Mouse (Mus musculus): ENCODE data around the gene Ttc8.
"Not testable (repeated sequence)": the region's sequence is repeated elsewhere in the genome, so short reads cannot be mapped to it uniquely, and the experiment has no call there.

Gene Ttc8

DNA sequence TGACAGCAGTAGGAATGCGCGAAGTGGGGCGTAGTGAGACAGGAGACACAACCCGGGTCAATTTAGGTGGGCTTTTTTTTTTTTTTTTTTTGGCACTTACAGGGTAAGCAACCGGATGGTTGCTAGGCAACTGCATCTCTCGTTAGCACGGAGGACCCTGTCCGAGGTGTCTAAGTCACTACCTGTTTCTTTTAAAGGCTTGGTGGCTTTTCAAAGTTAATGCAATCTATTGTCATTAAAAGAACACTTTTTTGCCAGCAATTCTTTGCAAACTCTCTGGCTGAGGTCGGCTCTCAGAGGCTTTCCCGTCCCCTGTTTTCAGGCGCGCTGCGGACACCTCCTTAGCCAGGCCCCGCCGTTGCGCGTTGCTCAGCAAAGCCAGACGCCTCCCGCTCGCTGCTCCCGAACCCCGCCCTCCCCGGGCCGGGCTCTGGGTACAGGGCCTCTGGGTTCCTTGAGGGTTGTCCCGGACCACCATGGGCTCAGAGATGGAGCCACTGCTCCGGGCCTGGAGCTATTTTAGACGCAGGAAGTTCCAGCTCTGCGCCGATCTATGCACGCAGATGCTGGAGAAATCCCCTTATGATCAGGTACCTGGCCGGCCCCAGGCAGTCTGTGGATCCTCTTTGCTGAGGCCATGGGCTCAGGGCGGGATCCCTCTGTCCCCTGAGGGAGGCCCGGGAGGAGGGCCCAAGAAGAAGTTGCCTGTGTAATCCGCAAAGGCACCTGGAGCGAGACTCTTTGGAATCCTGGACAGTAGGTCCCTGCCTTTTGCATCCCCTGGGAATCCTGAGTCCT lies at the start of gene Ttc8:
Gene Ttc8, plus strand, starts transcription at position 381 of the 798 bp plus-strand sequence.
- DNase-seq (ENCODE audit: low spot score in 2 of 2), result peak; percentile 60 to 67

DNA sequence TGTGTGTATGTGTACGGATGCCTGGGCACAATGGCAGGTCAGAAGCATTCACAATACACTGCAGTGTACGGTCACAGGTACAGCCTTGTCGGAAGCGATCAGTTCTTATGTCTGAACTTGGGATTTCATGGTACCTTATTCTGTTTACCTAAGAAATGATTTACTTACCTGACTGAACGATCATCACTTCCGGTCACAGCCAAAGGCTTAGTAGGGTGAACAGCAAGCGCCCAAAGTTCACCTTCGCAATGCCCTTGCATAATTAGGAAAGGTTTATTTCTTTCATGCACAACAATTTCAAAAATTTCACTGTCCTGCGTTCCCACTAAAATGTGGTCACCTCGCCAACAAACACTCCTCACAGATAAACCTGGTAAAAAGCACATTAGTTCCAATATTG lies 47.5 kb upstream of the Ttc8 start:
- DNase-seq (ENCODE audit: low spot score in 2 of 2), result no peak

DNA sequence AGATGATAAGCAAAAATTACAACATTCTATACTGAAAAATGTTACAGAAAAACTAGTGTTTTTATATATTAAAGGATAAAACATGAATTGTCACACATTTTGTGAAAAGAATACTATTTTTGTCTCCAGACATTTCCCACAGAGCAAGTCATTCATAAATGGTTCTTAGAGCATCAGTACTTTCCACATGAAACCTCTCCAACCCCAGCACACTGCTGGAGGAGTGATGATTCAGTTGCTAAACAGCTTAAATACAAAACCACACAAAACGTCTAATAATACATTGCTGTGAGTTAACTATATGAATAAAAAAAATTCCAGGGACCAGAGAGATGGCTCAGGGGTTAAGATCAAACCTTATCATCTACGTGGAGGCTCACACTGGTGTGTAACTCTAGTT lies 45.2 kb upstream of the Ttc8 start:
- no peak for DNase-seq (ENCODE audit: low spot score in 2 of 2)

DNA sequence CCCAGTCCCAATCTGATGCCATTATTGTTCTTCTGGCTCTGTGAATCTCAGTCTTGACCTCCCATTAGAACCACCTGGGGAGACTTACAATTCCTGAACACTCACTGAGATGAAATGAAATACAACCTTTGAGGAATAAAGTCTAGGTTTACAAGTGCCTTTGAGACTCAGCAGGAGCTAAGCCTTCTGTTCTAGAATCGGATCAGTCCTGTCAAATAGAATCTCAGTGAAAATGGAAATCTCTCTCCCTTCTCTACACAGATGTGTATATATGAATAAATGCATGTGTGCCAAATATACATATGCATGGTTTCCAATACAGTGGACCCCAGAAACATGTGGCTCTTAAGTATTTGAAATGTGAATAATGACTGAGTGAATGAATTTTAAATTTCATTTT lies 41.7 kb upstream of the Ttc8 start:
- no peak for DNase-seq (ENCODE audit: low spot score in 2 of 2)

GRCm38 (mm10) chr12:98881796-98882195 lies 38.6 kb upstream of the Ttc8 start:
- DNase-seq (ENCODE audit: low spot score in 2 of 2), result no peak

- DNase-seq (ENCODE audit: low spot score in 2 of 2), result peak in 1 of 2 experiments; percentile 10
Measured at GRCm38 (mm10) chr12:98884515-98884914, 35.9 kb upstream of the Ttc8 start.

DNA sequence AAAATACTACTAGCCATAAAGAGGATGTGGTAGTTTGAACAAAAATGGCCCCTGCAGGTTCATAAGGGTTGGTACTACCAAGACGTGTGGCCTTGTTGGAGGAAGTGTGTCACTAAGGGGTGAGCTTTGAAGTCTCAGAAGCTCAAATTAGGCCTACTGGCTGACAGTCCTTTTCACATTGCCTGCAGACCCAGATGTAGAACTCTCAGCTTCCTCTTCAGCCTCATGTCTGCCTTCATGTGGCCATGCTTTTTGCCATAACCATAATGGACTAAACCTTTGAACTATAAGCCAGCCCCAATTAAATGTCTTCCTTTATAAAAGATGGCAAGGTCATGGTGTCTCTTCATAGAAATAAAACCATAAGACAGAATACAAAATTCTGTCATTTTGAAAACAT lies 23.6 kb upstream of the Ttc8 start:
- no peak for DNase-seq (ENCODE audit: low spot score in 2 of 2)

DNA sequence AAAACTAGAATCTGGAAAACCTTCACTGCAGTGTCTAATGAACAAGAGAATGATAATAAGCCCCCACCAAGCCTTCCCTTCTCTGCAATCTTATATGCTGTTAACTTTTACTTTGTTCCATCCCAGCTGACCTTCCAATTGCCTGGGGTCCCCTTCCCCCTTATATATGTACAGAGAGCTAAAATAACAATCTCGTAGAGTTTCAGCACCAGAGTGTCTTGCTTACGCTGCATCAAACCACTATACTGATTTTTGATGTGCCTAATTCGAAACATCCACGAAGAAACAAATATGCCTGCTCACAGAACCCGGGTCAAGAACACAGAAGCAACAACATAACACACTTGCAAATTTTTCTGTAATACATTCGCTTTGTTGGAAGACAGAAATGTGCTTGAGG lies 20.7 kb upstream of the Ttc8 start:
- no peak for DNase-seq (ENCODE audit: low spot score in 2 of 2)

DNA sequence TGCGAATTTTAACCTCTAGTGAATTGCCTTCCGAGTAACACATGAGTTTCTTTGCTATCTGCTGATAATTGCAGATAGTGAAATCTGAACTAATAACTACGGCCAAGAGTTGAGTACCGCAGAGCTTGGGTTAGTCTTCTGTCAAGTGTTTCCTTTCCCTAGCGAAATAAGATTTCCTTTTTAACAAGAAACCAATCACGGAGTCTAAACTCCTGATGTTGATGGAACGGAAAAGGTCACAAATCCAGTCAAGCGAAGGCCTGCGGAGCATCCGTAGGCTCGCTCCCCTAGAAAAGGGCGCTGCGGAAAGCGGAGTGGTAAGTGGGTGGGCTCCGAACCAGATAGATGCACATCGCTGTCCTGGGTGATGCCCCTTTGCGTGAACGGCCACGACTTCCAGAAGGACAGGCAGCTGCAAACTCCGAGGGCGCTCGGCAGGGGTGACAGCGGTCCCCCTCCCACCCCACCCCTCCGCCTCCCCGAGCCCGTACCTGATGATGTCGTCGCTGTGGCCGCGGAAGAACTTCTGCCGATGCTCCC lies 20.0 kb upstream of the Ttc8 start:
- DNase-seq (ENCODE audit: low spot score in 2 of 2), result peak in 1 of 2 experiments; percentile 25

DNA sequence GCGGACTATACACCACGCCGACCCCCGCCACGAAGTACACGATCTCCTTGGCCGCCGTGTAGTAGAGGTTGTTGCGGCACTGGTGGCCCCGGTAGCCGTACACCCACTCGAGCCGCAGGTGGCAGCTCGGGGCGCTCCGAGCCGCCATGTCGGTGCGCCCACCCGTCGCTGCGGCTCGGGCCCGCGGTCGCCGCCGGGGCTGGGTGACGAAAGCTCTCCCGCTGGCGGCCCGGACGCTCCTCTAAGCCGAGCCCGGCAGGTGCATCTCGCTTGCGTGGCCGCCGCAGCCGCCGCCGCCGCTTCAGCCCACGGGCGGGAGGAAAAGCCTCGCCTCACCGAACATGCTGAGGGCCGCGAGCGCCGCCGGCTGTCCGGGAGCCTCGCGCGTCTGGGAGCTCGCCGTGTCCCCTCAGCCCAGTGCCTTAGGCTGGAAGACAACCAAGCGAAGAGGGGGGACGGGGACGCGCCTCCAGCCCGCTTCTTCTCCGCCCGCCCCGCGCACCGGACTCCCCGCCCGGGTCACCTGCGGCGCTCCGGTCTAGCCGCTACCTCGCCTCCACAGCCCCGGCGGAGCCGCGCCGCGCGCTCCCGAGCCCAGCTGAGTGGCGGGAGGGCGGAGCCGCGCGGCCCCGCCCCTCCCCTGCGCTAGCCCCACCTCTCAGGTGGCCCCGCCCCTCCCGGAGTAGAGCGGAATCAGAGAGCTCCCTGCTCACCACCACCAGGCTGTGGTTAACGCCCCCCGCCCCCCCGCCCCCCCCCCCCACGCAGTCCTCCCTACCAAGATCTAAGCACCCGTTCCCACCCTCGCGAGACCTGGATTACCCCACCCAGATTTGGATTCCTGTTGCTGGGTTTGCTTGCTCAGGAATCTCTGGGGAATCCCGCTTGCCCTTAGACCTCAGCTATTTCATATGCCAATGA lies 19.2 kb upstream of the Ttc8 start, which contains the start of gene Eml5:
Gene Eml5, minus strand, starts transcription at position 604 of the 921 bp plus-strand sequence.
- DNase-seq (ENCODE audit: low spot score in 2 of 2), result peak; percentile 70 to 85

DNA sequence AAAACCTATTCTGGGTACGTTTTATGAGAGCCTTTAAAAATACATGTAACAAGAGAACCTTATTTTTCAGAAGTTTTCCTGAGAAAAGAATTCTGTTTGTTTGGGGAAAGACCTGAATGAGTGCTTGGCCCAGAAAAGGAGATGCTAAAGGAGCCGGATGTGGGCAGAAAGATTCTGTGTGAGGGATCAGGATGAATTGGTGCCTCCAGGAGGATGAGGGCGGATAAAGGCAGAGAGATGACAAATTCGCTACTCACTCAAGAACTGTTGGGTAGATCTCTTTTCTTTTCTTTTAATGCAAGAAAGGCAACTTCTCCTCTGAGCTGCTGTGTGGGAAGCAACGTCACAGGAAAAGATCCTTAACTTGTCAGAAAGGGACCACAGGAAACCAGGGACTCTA lies 14.9 kb upstream of the Ttc8 start:
- no peak for DNase-seq (ENCODE audit: low spot score in 2 of 2)

- no peak for DNase-seq (ENCODE audit: low spot score in 2 of 2)
Measured at GRCm38 (mm10) chr12:98910096-98910495, 10.3 kb upstream of the Ttc8 start.

DNA sequence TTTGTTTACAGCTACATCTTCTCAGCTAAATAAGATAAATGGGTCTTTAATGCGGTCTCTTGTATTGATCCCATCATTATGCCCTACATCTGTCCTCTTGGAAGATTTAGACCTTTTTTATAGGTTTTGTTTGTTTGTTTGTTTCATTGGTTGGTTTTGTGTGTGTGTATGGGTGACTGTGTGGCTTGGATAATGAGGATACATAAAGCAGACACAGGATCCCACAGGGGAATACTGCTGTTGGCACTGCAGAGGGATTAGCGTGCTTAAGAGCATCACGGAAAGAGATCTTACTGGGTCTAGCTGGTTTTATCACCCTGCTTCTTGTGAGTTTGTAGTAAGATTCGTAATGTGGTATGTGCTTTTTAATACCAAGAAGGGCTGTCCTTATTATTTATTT lies 10.8 kb downstream of the Ttc8 start:
- DNase-seq (ENCODE audit: low spot score in 2 of 2), result no peak

DNA sequence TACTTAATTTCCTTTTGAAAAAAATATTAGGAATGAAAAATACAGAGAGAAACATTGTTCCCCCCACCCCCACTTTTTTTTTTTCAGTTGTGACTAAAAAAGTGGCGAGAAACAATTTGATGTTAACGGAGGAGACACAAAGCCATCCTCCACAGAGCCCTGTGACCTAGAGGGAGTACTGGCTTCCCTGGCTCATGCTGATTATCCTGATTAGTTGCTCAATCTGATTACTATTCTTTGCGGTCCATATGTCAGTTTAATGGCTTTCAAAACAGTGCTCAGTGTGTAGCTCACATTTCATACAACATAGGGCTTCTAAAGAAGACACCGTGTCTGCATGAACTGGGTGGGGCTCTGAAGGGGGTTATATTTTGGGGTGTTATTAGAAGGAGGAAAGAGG lies 12.1 kb downstream of the Ttc8 start:
- no peak for DNase-seq (ENCODE audit: low spot score in 2 of 2)

- DNase-seq (ENCODE audit: low spot score in 2 of 2), result no peak
Measured at GRCm38 (mm10) chr12:98932856-98933255, 12.5 kb downstream of the Ttc8 start.

DNA sequence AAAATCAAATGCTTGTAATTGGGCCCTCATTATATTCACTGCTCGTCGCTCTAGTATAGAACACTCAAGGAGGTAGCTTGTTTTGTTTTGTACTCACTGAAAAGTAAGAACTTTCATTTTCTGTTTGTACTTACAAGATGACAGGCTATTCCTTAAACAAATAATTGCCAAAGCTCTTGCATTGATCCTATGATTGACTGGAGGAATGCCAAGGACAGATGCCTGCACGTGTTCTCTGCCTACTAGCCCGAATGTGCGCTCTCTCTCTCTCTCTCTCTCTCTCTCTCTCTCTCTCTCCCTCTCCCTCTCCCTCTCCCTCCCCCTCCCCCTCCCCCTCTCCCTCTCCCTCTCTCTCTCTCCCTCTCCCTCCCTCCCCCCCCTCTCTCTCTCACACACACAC lies 30.9 kb downstream of the Ttc8 start:
- not testable (repeated sequence) for DNase-seq (ENCODE audit: low spot score in 2 of 2)

DNA sequence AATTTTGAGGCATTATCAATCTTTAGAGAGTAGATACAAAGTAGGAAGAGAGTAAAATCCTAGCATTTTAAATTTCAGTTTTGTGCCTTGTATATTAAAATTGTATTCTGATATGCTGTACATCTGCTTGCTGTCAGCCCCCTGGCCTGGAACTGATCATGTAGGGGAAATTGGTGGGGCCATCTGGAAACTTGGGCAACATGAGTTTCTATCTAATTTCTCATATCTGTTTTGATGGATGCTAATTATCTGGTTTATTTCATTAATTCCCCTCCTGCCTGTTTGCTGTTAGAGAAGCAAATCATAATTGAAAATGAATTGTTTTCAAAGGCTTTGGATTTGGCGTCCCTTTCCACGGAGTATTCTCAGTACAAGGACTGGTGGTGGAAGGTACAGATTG lies 36.6 kb downstream of the Ttc8 start:
- DNase-seq (ENCODE audit: low spot score in 2 of 2), result no peak

DNA sequence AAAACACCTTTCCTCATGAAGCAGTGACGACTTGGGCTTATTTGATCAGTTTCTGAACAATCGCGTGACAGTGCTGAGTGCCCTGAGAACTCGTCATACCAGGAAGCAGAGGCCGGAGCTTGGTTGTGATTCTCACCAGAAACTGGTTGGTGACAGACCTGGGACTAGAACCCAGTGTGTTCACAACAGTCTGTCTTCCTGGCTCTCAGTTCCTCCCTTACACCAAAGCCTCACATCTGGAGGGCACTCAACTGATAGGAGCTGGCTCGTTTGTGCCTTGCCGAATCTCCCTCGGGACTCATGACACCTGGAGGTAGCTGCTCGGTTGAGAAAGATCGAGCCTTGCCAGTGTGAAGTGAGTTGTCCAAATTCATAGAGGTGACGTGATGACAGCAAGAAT lies 37.1 kb downstream of the Ttc8 start:
- DNase-seq (ENCODE audit: low spot score in 2 of 2), result no peak

DNA sequence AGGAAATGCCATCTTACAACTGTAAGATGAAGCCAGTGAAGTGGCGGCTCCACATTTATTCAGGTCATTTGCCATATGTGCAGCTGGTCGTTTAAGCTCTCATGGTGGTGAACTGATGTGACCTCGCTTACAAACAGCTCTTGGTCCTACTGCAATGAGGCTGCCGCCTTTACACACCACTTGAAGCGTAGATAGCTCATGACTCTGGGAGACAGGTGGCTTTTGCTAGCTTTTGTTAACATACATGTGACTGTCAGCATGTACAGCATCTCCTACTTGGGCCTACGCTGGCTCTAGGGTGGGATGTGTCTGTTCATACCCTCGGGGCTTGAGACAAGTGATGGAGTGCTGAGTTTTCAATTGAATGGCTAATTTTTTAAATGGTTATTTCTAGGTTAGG lies 40.6 kb downstream of the Ttc8 start:
- no peak for DNase-seq (ENCODE audit: low spot score in 2 of 2)

DNA sequence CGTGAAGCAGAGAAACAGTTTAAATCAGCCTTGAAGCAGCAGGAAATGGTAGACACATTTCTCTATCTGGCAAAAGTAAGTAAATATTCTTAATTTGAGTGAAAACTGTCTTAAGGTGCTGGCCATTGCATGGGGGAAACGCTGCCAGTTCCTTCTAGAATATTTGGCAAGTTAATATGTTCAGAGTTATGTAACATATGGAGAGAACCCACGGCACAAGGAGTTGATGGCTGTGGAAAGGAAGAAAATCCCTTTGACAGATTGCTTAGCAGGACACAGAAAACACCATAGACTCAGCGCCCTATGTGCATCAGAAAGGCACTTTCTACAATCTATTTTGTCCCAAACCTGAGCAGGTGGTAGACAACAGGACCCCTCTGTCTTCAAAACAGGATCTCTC lies 41.0 kb downstream of the Ttc8 start:
- no peak for DNase-seq (ENCODE audit: low spot score in 2 of 2)

DNA sequence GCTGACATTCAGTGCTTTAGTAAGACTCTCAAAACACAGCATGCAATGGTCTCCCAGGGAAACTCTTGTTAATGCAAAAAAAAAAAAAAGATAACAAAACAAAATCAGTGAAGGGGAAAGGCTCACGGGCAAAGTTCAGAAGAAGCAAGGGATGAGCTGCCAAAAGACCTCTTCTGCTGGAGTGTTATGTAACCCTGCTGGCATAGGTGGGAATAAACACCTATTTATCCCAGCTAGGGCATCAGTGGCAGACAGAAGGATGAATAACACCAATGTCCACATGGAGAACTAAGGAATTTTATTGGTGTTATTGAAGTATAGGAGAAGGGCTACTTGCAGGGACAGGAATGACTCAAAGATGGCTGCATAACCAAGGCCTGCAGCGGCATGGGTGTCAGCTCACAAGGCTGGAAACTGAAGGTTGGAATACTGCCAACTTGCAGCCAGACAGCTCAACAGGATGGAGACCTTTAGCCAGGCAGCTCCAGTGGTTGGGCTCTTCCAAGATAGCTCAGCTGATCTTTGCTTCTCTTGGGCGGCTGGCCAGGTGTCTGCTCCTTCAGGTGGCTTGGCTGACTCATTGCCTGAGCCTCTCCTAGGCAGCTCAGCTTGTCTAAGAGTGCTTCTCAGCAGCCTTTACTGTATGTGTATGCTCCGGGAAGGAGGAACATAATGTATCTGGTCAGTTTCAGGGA lies 45.2 kb downstream of the Ttc8 start:
- DNase-seq (ENCODE audit: low spot score in 2 of 2), result no peak

DNA sequence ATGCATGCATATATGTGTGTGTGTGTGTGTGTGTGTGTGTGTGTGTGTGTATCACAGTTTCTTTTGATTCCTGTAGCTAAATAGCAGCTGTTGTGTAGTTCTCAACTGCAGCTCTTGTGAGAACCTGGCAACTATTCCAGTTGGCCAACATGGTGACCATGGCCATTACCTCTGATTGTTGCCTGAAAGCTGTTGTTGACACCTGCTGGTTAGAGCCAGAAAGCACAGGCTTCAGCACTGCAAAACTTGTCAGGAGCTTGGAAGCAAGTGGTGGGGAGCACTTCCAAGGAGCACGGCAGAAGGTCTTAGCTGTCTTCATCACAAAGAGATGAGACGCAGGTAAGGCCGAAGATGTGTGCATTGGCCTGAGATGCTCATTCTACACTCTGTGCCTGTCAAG lies 51.9 kb downstream of the Ttc8 start:
- no peak for DNase-seq (ENCODE audit: low spot score in 2 of 2)

All from thymus, postnatal 10 days (tissue).